Mouse (Mus musculus): ENCODE results near the gene Olfr749. TPM values are rescaled to one million over a fixed set of nuclear protein-coding genes. Genes with fewer than 3 reads are reported as not detected.
"Not testable (repeated sequence)": the region's sequence is repeated elsewhere in the genome, so short reads cannot be mapped to it uniquely, and the experiment has no call there.

Gene Olfr749
- total RNA-seq (2021) = not detected
- long read RNA-seq, experiment 1 = 0 reads
- long read RNA-seq, experiment 2 = 0 reads

DNA sequence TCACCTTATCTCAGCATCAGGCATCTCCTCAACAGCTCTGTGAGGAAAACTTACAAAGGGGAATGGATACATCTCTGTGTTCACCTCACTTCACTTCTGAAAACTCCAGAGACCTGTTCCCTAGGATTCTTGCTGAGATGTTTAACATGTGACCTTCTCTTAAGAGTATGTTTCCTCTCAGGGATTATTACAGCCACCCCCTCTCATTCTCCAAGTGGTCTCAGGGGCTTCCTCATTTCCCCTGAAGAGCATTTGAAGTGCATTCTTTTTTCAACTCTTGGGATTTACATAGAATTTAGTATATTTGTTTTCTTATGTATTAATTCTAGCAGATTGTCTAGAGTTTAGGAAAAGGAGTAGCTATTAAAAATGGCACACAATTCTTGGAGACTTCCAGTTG lies at the start of gene Olfr749:
Olfr749 (minus strand) TSS at position 101 of the 400 bp plus-strand sequence.
- H3K27ac ChIP-seq = no peak within 1 kb of the TSS
- DNase-seq (ENCODE audit: low spot score in 2 of 2) = no peak
- no peak for TF ChIP-seq CTCF (conservative IDR thresholded peaks at IDR 0.05)

DNA sequence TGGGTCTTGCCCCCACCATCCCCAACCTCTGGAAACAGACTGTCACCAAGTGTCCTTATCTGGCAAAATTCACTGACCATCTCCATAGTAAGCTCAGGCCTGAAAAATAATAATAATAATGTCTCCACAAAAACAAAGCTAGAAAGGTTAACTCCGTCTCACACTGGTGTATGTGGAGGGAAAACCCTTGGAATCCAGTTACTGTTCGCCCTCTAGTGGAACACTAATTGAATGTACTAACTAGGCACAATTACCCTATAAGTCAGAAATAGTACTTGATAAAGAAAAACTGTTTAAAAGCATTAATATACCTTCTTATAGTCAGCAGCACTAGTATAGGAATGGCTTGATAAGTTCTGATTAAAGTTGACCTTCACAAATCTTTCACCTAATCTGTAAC lies 43.3 kb upstream of the Olfr749 start:
- no peak for DNase-seq (ENCODE audit: low spot score in 2 of 2)
- no peak overlapping the region for H3K4me3 ChIP-seq

More for the DNA sequence above, at the start of gene Olfr749:
- no peak within 1 kb of the TSS for H3K4me3 ChIP-seq

DNA sequence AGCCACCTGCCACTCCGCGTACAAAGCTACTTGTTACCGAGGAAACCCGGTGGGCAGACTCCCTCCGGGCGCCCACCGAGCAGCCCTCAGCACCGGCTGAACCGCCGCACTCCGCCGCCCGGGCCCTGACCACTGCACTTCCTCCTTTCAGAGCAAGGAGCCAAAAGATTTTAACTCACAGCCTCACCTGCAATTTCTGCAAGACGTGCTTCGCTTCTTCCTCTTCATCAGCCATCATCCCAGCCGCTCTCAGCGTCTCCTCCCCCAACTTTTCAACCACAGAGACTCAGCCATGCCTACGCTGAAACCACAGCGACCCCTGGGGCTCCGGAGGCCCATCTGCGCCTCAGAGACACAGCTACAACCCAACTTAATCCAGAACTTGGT lies 40.4 kb upstream of the Olfr749 start, which contains the start of gene Ttc5:
Ttc5 (minus strand) TSS at position 269 of the 387 bp plus-strand sequence.
- TF ChIP-seq CTCF (conservative IDR thresholded peaks at IDR 0.05) = peak; percentile 96
- DNase-seq (ENCODE audit: low spot score in 2 of 2) = peak; percentile 89 to 97

More for the DNA sequence above, 43.3 kb upstream of the Olfr749 start:
- no peak overlapping the region for H3K27ac ChIP-seq
- peak; percentile 71 for TF ChIP-seq CTCF (conservative IDR thresholded peaks at IDR 0.05)

DNA sequence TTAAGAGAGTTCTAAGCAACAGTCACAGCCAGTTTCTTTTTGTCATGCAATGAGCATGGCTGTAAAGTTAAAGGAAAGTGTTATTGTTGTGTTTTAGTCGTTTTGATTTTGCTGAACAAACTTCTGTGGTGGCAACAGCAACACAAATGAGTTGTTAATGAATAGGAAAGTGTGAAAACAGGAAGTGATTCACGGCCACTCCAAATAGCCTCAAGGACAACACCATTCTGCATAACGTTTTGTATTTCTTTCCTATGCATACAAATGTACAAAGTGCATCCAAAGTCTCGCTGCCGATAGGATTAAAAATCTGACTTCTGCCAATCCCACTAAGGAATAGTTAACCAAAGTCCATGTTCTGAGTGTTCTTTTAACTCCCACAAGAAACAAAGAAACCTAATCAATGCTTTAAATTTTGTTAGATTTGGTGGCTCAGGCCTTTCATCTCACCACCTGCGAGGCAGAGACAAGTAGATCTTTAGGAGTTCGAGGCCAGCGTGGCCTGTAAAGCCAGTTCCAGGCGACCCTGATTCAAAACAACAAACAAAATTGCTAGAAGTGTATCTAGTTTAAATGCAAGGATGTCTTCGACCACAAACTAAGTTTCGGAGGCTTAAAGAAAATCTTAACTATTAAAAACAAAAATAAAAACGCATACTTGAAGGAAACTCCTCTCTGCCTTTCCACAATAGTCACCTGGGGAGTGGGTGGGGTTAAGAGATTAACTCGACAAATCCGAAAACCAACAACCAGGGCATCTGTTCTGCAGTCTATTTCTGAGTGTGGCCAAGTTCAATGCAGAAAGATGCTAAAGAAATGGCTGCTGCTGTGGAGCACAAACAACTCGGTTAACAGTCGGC lies 39.7 kb upstream of the Olfr749 start:
- no peak for TF ChIP-seq CTCF (conservative IDR thresholded peaks at IDR 0.05)
- H3K27ac ChIP-seq = peak overlapping the region; percentile 95
- no peak for DNase-seq (ENCODE audit: low spot score in 2 of 2)
- peak overlapping the region; percentile 86 for H3K4me3 ChIP-seq

More for the DNA sequence above, 40.4 kb upstream of the Olfr749 start, which contains the start of gene Ttc5:
- H3K27ac ChIP-seq = peak within 1 kb of the TSS; percentile 95
- peak within 1 kb of the TSS; percentile 86 for H3K4me3 ChIP-seq

DNA sequence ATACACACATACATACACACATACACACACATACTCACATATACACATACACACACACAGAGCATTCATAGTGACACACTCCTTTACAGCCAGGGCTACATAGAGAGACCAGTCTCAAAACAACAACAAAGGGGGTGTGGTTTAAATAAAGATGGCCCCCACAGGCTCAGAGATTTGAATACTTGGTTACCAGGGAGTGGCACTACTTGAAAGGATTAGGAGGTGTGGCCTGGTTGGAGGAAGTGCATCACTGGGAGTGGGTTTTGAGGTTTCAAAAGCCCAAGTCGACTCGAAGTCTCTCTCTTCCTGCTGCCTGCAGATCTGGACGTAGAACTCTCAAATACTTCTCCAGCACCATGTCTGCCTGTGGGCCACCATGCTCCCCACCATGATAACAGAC lies 37.3 kb upstream of the Olfr749 start:
- TF ChIP-seq CTCF (conservative IDR thresholded peaks at IDR 0.05) = no peak
- no peak for DNase-seq (ENCODE audit: low spot score in 2 of 2)
- Histone ChIP-seq H3K27ac (no peak overlapping the region), H3K4me3 (no peak overlapping the region)

DNA sequence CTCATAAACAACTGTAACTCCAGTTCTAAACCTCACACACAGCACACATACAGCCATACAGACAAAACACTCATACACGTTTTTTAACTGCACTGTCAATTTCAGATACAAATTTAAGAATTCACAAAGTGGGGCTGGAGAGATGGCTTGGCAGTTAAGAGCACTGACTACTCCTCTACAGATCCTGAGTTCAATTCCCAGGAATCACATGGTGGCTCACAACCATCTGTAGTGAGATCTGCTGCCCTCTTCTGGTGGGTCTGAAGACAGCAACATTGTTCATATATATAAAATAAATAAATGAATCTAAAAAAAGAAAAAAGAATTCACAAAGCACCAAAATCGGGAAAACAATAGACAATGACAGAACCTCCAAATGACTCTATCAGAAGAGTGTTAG lies 26.4 kb upstream of the Olfr749 start:
- TF ChIP-seq CTCF (conservative IDR thresholded peaks at IDR 0.05) = peak; percentile 73
- no peak for DNase-seq (ENCODE audit: low spot score in 2 of 2)
- Histone ChIP-seq H3K4me3 (no peak overlapping the region), H3K27ac (no peak overlapping the region)

DNA sequence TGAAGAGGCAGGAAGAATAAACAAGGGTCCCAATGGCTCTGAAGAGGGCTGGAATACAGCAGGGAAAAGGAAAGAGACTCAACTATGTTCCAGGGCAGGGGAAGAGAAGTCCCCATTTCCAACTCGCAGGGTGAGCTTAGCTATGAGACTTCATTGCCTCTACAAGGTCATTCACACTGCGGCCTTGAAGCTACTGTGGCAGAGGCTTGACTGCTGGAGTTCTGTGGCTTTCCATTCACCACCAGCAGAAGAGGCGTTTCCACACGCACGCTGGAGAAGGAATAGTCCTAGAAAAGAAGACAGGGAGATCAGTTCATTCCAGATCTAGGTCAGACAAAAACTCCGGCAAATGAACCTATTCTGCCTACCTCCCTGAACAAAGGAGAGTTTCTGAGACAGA lies 20.8 kb upstream of the Olfr749 start:
- DNase-seq (ENCODE audit: low spot score in 2 of 2) = no peak

DNA sequence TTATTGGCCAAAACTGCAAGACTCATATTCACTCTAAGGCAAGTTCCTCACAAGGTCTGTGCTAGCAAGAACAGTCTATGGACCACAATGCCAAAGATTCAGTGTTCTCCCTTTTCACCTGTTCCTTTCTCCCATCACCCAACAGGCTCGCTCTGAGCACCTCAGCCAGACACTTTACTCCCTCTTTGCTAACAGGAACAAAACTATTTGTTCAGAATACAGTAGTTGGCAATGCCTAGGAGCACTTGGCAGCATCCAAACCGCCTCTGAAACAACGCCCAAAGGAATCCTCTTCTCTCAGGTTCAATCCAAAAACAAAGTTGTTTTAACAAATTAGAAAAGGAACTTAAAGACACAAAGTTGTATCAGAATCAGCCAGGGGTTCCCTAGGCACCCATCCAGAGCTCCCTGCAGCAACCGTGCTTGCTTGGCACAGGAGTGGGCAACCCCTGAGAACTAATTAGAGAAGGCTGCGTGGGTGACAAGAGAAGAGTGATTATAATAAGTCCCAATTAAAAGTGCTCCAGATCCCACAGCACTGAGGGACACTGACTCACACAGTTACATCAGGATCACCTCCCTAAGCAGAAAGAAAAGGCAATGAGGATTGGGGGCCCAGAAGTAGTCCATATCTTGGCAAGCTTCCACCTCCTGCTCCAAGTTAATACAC lies 13.7 kb upstream of the Olfr749 start:
- H3K4me3 ChIP-seq = no peak overlapping the region
- no peak overlapping the region for H3K27ac ChIP-seq
- no peak for TF ChIP-seq CTCF (conservative IDR thresholded peaks at IDR 0.05)
- peak; percentile 13 to 30 for DNase-seq (ENCODE audit: low spot score in 2 of 2)

More for the DNA sequence above, 20.8 kb upstream of the Olfr749 start:
- no peak overlapping the region for H3K4me3 ChIP-seq
- no peak overlapping the region for H3K27ac ChIP-seq
- no peak for TF ChIP-seq CTCF (conservative IDR thresholded peaks at IDR 0.05)

DNA sequence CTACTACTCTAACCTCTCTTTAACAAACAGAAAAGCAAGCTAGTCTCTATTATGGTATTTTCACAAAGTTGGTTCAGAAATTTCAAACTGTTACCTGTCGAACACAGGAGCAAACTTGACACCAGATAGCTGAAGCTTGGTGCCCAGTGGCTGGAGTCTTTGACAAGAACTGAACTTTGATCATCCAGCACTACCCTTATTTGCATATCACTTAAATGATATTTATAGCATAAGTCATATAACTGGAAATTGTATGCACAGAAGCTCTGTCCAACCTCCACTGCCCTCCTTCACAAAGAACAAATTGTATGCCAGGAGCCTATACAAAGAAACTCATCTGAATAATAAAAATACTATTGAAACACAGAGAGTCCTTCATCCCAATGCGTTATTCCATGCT lies 3.3 kb downstream of the Olfr749 start:
- no peak for TF ChIP-seq CTCF (conservative IDR thresholded peaks at IDR 0.05)
- Histone ChIP-seq H3K27ac (no peak overlapping the region), H3K4me3 (no peak overlapping the region)
- no peak for DNase-seq (ENCODE audit: low spot score in 2 of 2)

DNA sequence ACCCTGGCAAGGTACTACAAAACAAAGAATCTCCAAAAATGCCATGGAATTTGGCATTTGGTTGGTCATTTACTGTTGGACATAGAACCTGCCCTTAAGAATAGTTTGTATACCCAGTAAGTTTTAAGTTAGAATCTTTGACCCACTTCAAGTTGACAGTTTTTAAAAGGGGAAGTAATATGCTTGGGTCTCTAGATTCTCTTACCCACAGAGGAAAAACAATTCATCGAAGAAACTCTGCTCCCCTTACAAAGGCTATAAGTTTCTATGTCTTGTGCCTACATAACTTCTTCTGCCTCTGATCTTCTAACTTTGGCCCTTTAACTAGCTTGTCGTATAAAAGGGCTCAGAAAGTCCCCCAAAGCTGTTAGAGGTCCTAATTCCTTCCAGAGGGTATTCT lies 4.6 kb downstream of the Olfr749 start:
- Histone ChIP-seq H3K27ac (no peak overlapping the region), H3K4me3 (no peak overlapping the region)
- DNase-seq (ENCODE audit: low spot score in 2 of 2) = no peak
- no peak for TF ChIP-seq CTCF (conservative IDR thresholded peaks at IDR 0.05)

DNA sequence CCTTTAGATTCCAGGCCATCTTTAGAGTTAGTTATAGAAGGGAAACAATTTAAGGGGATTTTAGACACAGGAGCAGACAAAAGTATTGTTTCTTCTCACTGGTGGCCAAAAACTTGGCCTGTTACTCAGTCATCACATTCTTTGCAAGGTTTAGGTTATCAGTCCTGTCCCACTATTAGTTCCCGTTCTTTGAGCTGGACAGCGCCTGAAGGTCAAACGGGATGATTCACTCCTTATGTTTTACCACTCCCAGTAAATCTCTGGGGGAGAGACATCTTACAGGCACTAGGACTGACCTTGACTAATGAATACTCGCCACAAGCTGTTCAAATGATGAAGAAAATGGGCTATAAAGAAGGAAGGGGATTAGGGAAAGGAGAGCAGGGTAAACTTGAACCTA lies 22.5 kb downstream of the Olfr749 start:
- H3K27ac ChIP-seq; H3K4me3 ChIP-seq; DNase-seq (ENCODE audit: low spot score in 2 of 2): not testable (repeated sequence)

DNA sequence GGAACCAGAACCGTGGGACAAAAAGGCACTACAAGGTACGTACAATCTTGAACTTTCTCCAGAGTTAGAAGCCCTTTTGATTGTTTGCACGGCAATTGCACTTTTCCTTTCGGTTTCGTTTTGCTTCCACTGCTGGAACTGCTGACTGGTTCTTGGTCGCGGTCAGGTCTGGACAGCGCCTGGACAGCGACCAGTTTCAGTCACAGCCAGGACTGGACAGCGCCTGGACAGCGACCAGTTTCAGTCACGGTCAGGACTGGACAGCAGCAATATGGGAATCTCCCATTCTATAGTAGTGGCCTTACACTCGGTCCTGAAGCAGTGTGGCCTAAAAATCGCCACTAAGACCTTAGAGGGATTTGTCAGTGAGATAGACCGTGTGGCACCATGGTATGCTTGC lies 25.0 kb downstream of the Olfr749 start:
- DNase-seq (ENCODE audit: low spot score in 2 of 2); H3K4me3 ChIP-seq; H3K27ac ChIP-seq: not testable (repeated sequence)

DNA sequence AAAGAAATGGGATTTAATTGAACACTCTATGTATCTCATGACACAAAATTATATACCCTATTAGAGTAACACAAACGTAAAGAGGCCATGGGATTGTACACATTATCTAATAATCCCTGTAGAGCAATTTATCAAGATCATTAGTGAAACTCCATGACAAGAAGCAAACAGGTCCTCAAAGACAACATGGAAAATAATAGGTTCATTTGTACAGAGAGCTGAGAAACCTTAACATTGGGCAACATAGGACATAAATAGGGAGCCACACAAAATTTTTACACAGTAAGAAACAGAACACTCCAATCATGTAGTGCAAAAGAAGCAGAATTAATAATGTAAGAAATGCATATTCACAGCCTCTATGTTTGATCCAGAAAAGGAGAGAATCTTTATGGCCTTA lies 37.8 kb downstream of the Olfr749 start, which contains the start of gene Olfr748:
Olfr748 (plus strand) TSS at position 301 of the 400 bp plus-strand sequence.
- H3K27ac ChIP-seq = no peak within 1 kb of the TSS
- no peak for DNase-seq (ENCODE audit: low spot score in 2 of 2)
- TF ChIP-seq CTCF (conservative IDR thresholded peaks at IDR 0.05) = no peak
- no peak within 1 kb of the TSS for H3K4me3 ChIP-seq

All from layer of hippocampus, adult 2 months (tissue).